Mouse (Mus musculus) cerebellum, adult 11 months (tissue): ENCODE measurements around the gene Olfr1414.
"Not testable (repeated sequence)": the region's sequence is repeated elsewhere in the genome, so short reads cannot be mapped to it uniquely, and the experiment has no call there.

Experiments
- DNase-seq: peaks from one replicate; pipeline ENCODE4 v3.0.0; 2022

Olfr1414 gene

GRCm38 (mm10) chr1:92518561-92518960 is at the start of gene Olfr1414:
Gene Olfr1414, minus strand, starts transcription at chr1:92518661.
- DNase-seq: no peak

- no peak for DNase-seq
These were observed 27.5 kb upstream of the Olfr1414 start for GRCm38 (mm10) chr1:92545929-92546328.

GRCm38 (mm10) chr1:92539071-92539470 is 20.6 kb upstream of the Olfr1414 start:
- no peak for DNase-seq

- no peak for DNase-seq
These were observed 18.5 kb upstream of the Olfr1414 start for GRCm38 (mm10) chr1:92536972-92537371.

- no peak for DNase-seq
These were observed 5.3 kb upstream of the Olfr1414 start for GRCm38 (mm10) chr1:92523764-92524163.

- DNase-seq: peak; percentile 35
These were observed 2.9 kb upstream of the Olfr1414 start for GRCm38 (mm10) chr1:92521376-92521775.

GRCm38 (mm10) chr1:92519046-92519445 is 585 bp upstream of the Olfr1414 start:
- no peak for DNase-seq

- no peak for DNase-seq
These were observed 3.1 kb downstream of the Olfr1414 start for GRCm38 (mm10) chr1:92515390-92515789.

GRCm38 (mm10) chr1:92511646-92512045 is 6.8 kb downstream of the Olfr1414 start:
- not testable (repeated sequence) for DNase-seq

GRCm38 (mm10) chr1:92496001-92496400 is 22.5 kb downstream of the Olfr1414 start, which contains the start of gene Olfr1415:
Gene Olfr1415, minus strand, starts transcription at chr1:92496101.
- no peak for DNase-seq

GRCm38 (mm10) chr1:92485013-92485412 is 33.4 kb downstream of the Olfr1414 start, which contains the start of gene Olfr1416:
Gene Olfr1416, minus strand, starts transcription at chr1:92485113.
- DNase-seq: no peak

GRCm38 (mm10) chr1:92474066-92474578 is 44.3 kb downstream of the Olfr1414 start:
- DNase-seq: no peak

- peak; percentile 93 for DNase-seq
These were observed 45.1 kb downstream of the Olfr1414 start, which contains the start of gene Ndufa10 for GRCm38 (mm10) chr1:92473165-92474041. Gene Ndufa10, minus strand, starts transcription at chr1:92473860.

GRCm38 (mm10) chr1:92468891-92469290 is 49.6 kb downstream of the Olfr1414 start:
- no peak for DNase-seq

GRCm38 (mm10) chr1:92458416-92458815 is 60.0 kb downstream of the Olfr1414 start:
- DNase-seq: no peak

- peak; percentile 36 for DNase-seq
These were observed 60.7 kb downstream of the Olfr1414 start for GRCm38 (mm10) chr1:92457758-92458157.
